Mouse (Mus musculus): ENCODE measurements around the gene Heyl. TPM values are rescaled to one million over a fixed set of nuclear protein-coding genes. Genes with fewer than 3 reads are reported as not detected.

The Heyl gene
- total and polyA plus RNA-seq, 2 experiments from 2014 or later, result 9.0 to 12.3 TPM

- WGBS, result 56% methylated on average over 5 of the region's 5 CpGs
- Histone ChIP-seq H3K36me3 (replicated peaks; ENCODE audit: control insufficient read depth, insufficient read depth, low read length) (no peaks in the 10 kb centered on the region), H3K4me2 (ENCODE audit: low read depth, low read length) (no peak overlapping the region), H3K4me3 (ENCODE audit: low read depth, low read length) (no peak overlapping the region), H3K27me3 (ENCODE audit: control insufficient read depth, insufficient read depth, low read length) (peaks cover 7% of the 10 kb centered on the region; the same call in 1 of the 2 replicates), H3K4me1 (ENCODE audit: control insufficient read depth, insufficient read depth) (no peaks in the 10 kb centered on the region), H3K9ac (replicated peaks; ENCODE audit: low read depth, low read length) (no peak overlapping the region), H3K27ac (ENCODE audit: low read depth) (no peak overlapping the region), H3K9me3 (replicated peaks; ENCODE audit: control insufficient read depth, low read length) (no peaks in the 10 kb centered on the region)
- DNase-seq (ENCODE audit: low spot score), result no peak
- no peak for TF ChIP-seq EP300 (IDR thresholded peaks at IDR 0.05; ENCODE audit: low read depth)
- no peak for TF ChIP-seq CTCF (IDR thresholded peaks at IDR 0.05; ENCODE audit: low read depth)
- no peak for ATAC-seq (ENCODE audit: insufficient read depth, low read depth)
These were observed 21.9 kb upstream of the Heyl start for GRCm38 (mm10) chr4:123211453-123211852.

DNA sequence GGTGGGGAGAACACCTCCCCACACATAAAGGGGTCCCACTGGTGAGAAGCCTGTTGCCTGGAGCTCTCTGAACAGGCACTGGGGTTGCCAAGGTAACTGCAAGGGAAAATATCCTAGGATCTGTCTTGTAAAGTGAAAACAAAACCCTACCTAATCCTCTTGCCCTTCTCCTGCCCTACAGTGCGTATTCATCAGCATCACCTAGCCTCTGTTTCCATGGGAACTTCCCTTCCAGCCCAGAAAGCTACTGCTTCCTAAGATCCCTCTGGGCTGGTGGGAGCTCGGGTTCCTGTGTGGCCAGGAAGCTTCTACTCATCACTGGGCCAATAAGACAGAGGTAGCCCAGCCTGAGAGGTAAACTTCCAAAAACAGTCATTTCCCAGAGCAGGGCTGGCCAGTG, 21.0 kb upstream of the Heyl start:
- no peaks in the 10 kb centered on the region for H3K4me1 ChIP-seq (ENCODE audit: control insufficient read depth, insufficient read depth)
- no peak overlapping the region for H3K27ac ChIP-seq (ENCODE audit: low read depth)
- WGBS, result 58% methylated on average over 2 of the region's 2 CpGs
- TF ChIP-seq EP300 (IDR thresholded peaks at IDR 0.05; ENCODE audit: low read depth) (no peak), CTCF (IDR thresholded peaks at IDR 0.05; ENCODE audit: low read depth) (no peak)
- no peak overlapping the region for H3K4me2 ChIP-seq (ENCODE audit: low read depth, low read length)
- no peaks in the 10 kb centered on the region for H3K36me3 ChIP-seq (replicated peaks; ENCODE audit: control insufficient read depth, insufficient read depth, low read length)
- H3K4me3 ChIP-seq (ENCODE audit: low read depth, low read length), result no peak overlapping the region
- H3K9ac ChIP-seq (replicated peaks; ENCODE audit: low read depth, low read length), result no peak overlapping the region
- no peak for ATAC-seq (ENCODE audit: insufficient read depth, low read depth)
- H3K9me3 ChIP-seq (replicated peaks; ENCODE audit: control insufficient read depth, low read length), result no peaks in the 10 kb centered on the region
- H3K27me3 ChIP-seq (ENCODE audit: control insufficient read depth, insufficient read depth, low read length), result 0 out of 2 replicates have a peak, but pooled peaks cover under 1% of the 10 kb centered on the region
- DNase-seq (ENCODE audit: low spot score), result no peak

GRCm38 (mm10) chr4:123213975-123214374, 19.4 kb upstream of the Heyl start:
- H3K36me3 ChIP-seq (replicated peaks; ENCODE audit: control insufficient read depth, insufficient read depth, low read length), result no peaks in the 10 kb centered on the region
- WGBS, result 90% methylated on average over 9 of the region's 9 CpGs
- no peaks in the 10 kb centered on the region for H3K4me1 ChIP-seq (ENCODE audit: control insufficient read depth, insufficient read depth)
- H3K4me2 ChIP-seq (ENCODE audit: low read depth, low read length), result no peak overlapping the region
- no peak overlapping the region for H3K27ac ChIP-seq (ENCODE audit: low read depth)
- DNase-seq (ENCODE audit: low spot score) (no peak), ATAC-seq (ENCODE audit: insufficient read depth, low read depth) (no peak)
- no peaks in the 10 kb centered on the region for H3K9me3 ChIP-seq (replicated peaks; ENCODE audit: control insufficient read depth, low read length)
- H3K27me3 ChIP-seq (ENCODE audit: control insufficient read depth, insufficient read depth, low read length), result no peaks in the 10 kb centered on the region
- TF ChIP-seq EP300 (IDR thresholded peaks at IDR 0.05; ENCODE audit: low read depth), result no peak
- no peak overlapping the region for H3K9ac ChIP-seq (replicated peaks; ENCODE audit: low read depth, low read length)
- no peak overlapping the region for H3K4me3 ChIP-seq (ENCODE audit: low read depth, low read length)

- 0 out of 2 replicates have a peak, but pooled peaks cover 5% of the 10 kb centered on the region for H3K4me1 ChIP-seq (ENCODE audit: control insufficient read depth, insufficient read depth)
- no peak for TF ChIP-seq EP300 (IDR thresholded peaks at IDR 0.05; ENCODE audit: low read depth)
- no peak for TF ChIP-seq CTCF (IDR thresholded peaks at IDR 0.05; ENCODE audit: low read depth)
- WGBS, result 78% methylated on average over 1 of the region's 1 CpGs
These were observed 18.0 kb upstream of the Heyl start for GRCm38 (mm10) chr4:123215367-123215766.

GRCm38 (mm10) chr4:123216782-123217181, 16.6 kb upstream of the Heyl start:
- Histone ChIP-seq H3K4me2 (ENCODE audit: low read depth, low read length) (no peak overlapping the region), H3K4me1 (ENCODE audit: control insufficient read depth, insufficient read depth) (0 out of 2 replicates have a peak, but pooled peaks cover 9% of the 10 kb centered on the region), H3K27ac (ENCODE audit: low read depth) (no peak overlapping the region), H3K9ac (replicated peaks; ENCODE audit: low read depth, low read length) (no peak overlapping the region), H3K36me3 (replicated peaks; ENCODE audit: control insufficient read depth, insufficient read depth, low read length) (no peaks in the 10 kb centered on the region), H3K9me3 (replicated peaks; ENCODE audit: control insufficient read depth, low read length) (no peaks in the 10 kb centered on the region), H3K27me3 (ENCODE audit: control insufficient read depth, insufficient read depth, low read length) (no peaks in the 10 kb centered on the region), H3K4me3 (ENCODE audit: low read depth, low read length) (no peak overlapping the region)
- ATAC-seq (ENCODE audit: insufficient read depth, low read depth) (no peak), DNase-seq (ENCODE audit: low spot score) (peak; percentile 41)
- no peak for TF ChIP-seq EP300 (IDR thresholded peaks at IDR 0.05; ENCODE audit: low read depth)
- peak; percentile 83 for TF ChIP-seq CTCF (IDR thresholded peaks at IDR 0.05; ENCODE audit: low read depth)
- WGBS, result 27% methylated on average over 1 of the region's 1 CpGs

More at GRCm38 (mm10) chr4:123215367-123215766, 18.0 kb upstream of the Heyl start:
- no peak for DNase-seq (ENCODE audit: low spot score)
- Histone ChIP-seq H3K36me3 (replicated peaks; ENCODE audit: control insufficient read depth, insufficient read depth, low read length) (no peaks in the 10 kb centered on the region), H3K9me3 (replicated peaks; ENCODE audit: control insufficient read depth, low read length) (no peaks in the 10 kb centered on the region), H3K9ac (replicated peaks; ENCODE audit: low read depth, low read length) (no peak overlapping the region), H3K27ac (ENCODE audit: low read depth) (no peak overlapping the region), H3K4me2 (ENCODE audit: low read depth, low read length) (no peak overlapping the region), H3K4me3 (ENCODE audit: low read depth, low read length) (no peak overlapping the region), H3K27me3 (ENCODE audit: control insufficient read depth, insufficient read depth, low read length) (no peaks in the 10 kb centered on the region)
- no peak for ATAC-seq (ENCODE audit: insufficient read depth, low read depth)

DNA sequence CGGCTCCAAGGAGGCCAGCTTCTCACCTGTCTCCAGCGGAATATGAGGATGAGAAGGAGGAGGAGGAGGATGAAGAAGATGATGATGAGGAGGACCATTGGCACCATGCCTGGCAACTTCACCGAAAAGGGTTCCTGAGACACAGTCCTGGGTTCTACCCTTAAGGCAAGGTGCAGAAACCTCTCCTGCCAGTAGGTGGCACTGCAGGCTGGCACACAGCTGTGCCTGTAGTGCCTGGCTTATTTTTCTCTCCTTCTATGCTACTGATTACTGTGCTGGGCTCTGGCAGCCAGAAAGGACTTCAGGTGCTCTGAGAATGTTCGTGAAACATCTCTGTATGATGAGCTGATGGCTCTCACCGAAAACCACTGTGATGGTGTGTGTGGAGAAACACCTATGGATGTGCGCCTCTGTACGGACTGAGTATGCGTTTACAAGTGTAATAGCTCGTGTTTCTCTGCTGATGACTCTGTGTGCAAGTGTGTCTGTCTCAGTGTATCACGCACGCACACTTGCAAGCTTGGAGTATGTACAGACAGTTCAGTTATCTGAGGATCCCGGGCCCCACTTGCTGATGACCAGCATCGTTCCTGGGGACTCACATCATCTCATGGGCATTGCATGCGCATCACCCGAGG, 13.5 kb upstream of the Heyl start:
- TF ChIP-seq CTCF (IDR thresholded peaks at IDR 0.05; ENCODE audit: low read depth), result peak; percentile 98
- TF ChIP-seq EP300 (IDR thresholded peaks at IDR 0.05; ENCODE audit: low read depth), result no peak
- 0 out of 2 replicates have a peak, but pooled peaks cover 9% of the 10 kb centered on the region for H3K4me1 ChIP-seq (ENCODE audit: control insufficient read depth, insufficient read depth)
- WGBS, result 65% methylated on average over 15 of the region's 15 CpGs
- 0 out of 2 replicates have a peak overlapping the region, but pooled peaks have one; percentile 18 for H3K27ac ChIP-seq (ENCODE audit: low read depth)
- H3K9ac ChIP-seq (replicated peaks; ENCODE audit: low read depth, low read length), result no peak overlapping the region
- H3K36me3 ChIP-seq (replicated peaks; ENCODE audit: control insufficient read depth, insufficient read depth, low read length), result no peaks in the 10 kb centered on the region
- DNase-seq (ENCODE audit: low spot score) (peak; percentile 80), ATAC-seq (ENCODE audit: insufficient read depth, low read depth) (peak; percentile 81)
- no peaks in the 10 kb centered on the region for H3K27me3 ChIP-seq (ENCODE audit: control insufficient read depth, insufficient read depth, low read length)
- no peak overlapping the region for H3K4me3 ChIP-seq (ENCODE audit: low read depth, low read length)
- H3K4me2 ChIP-seq (ENCODE audit: low read depth, low read length), result no peak overlapping the region
- H3K9me3 ChIP-seq (replicated peaks; ENCODE audit: control insufficient read depth, low read length), result no peaks in the 10 kb centered on the region

All from heart, postnatal 0 days (tissue).